Mouse (Mus musculus): ENCODE results near the gene Gcdh.

DNA sequence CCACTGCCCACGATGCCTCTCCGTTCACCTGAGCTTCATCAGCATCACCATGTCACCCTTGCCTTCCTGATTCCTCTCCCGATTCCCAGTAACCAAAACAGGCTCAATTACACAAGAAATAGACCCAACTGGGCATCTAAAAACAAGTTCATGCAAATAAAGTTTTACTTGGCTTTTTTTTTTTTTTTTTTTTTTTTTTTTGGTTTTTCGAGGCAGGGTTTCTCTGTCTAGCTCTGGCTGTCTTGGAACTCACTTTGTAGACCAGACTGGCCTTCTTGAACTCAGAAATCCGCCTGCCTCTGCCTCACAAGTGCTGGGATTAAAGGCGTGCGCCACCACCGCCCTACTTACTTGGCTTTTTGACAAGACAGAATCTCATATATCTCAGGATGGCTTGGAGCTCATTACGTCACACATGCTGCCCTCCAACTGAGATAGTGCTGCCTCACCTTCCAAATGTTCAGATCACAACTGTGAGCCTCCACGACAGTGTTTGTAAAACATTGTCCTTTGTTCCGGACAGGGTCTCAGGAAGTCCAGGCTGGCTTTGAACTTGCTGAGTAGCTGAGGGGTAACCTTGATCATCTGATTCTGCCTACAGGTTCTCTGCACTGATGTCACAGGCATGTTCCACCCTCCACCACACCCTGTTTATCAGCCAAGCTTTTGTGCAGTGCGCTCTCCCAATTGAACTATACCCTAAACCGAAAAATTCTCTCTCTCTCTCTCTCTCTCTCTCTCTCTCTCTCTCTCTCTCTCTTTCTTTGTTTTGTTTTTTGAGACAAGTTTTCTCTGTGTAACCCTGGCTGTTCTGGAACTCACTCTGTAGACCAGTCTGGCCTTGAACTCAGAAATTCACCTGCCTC, 44.1 kb upstream of the Gcdh start:
- TF ChIP-seq CTCF (IDR thresholded peaks at IDR 0.05; ENCODE audit: low read depth, low read length) (no peak), GATA1 (IDR thresholded peaks at IDR 0.05; ENCODE audit: borderline replicate concordance, low read length) (no peak), TAL1 (conservative IDR thresholded peaks at IDR 0.05; ENCODE audit: low read depth, low read length) (no peak), POLR2AphosphoS5 (IDR thresholded peaks at IDR 0.05; ENCODE audit: insufficient replicate concordance, low read depth, low read length) (no peak), GATA2 (IDR thresholded peaks at IDR 0.05; ENCODE audit: borderline replicate concordance, low read depth, low read length) (no peak)
